Mouse (Mus musculus): ENCODE results near the gene Mst1. TPM values are rescaled to one million over a fixed set of nuclear protein-coding genes. Genes with fewer than 3 reads are reported as not detected.

The Mst1 gene
- polyA plus RNA-seq, 1 experiment: 3.5 TPM

- no peak for DNase-seq
- H3K4me1 ChIP-seq (replicated peaks; ENCODE audit: control insufficient read depth, insufficient read depth, low read length): peaks cover 36% of the 10 kb centered on the region
- no peaks in the 10 kb centered on the region for H3K27me3 ChIP-seq (ENCODE audit: control insufficient read depth, insufficient read depth, low read length)
- 76% methylated on average over 17 of the region's 17 CpGs for WGBS
- peak overlapping the region; percentile 45 for H3K4me3 ChIP-seq (ENCODE audit: control insufficient read depth, insufficient read depth, low read length)
- TF ChIP-seq CTCF (IDR thresholded peaks at IDR 0.05; ENCODE audit: borderline replicate concordance, control insufficient read depth, extremely low read depth, insufficient read depth, low read length, poor library complexity) (0 out of 2 replicates have a peak, but pooled peaks have one; percentile 11), POLR2A (IDR thresholded peaks at IDR 0.05; ENCODE audit: control insufficient read depth, extremely low read depth, insufficient read depth, low read length, poor library complexity) (no peak)
- no peak overlapping the region for H3K27ac ChIP-seq (ENCODE audit: control insufficient read depth, insufficient read depth, low read length)
- H3K36me3 ChIP-seq (ENCODE audit: control insufficient read depth, insufficient read depth, low read length): no peaks in the 10 kb centered on the region
Observed at GRCm38 (mm10) chr9:108111593-108112121, 31.4 kb downstream of the Mst1 start.

DNA sequence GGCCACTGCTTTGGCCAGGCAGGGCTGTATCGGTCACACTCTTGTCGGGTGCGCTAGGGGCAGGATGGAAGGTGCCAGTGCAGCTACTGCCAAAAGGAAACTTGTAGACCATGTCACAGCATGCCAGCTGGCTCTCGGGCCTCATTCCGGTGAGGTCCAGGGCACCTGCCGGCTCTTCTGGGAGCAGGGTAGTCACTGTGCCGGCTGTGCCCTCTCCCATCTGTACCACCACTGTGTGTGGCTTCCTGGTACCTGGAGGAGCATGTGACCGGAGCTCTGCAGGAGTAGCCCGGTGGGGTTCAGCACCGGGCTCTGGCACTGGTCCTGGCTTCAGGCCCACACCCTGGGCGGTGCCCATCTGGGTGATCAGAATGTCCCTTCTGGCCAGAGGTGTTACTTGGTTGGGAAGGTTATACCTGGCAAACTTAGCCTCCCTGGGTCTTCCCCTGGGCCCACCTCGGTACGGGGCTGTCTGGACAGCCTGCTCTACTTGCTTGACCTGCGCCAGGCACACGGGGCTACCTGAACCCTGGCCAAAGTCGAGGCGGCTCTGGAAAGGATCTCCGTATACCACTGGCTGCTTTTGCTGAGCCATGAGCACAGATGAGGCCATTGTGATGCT, 32.6 kb downstream of the Mst1 start:
- H3K4me1 ChIP-seq (replicated peaks; ENCODE audit: control insufficient read depth, insufficient read depth, low read length): peaks cover 36% of the 10 kb centered on the region
- WGBS: 97% methylated on average over 18 of the region's 18 CpGs
- H3K4me3 ChIP-seq (ENCODE audit: control insufficient read depth, insufficient read depth, low read length): no peak overlapping the region
- no peak overlapping the region for H3K27ac ChIP-seq (ENCODE audit: control insufficient read depth, insufficient read depth, low read length)
- TF ChIP-seq POLR2A (IDR thresholded peaks at IDR 0.05; ENCODE audit: control insufficient read depth, extremely low read depth, insufficient read depth, low read length, poor library complexity): no peak
- no peak for TF ChIP-seq CTCF (IDR thresholded peaks at IDR 0.05; ENCODE audit: borderline replicate concordance, control insufficient read depth, extremely low read depth, insufficient read depth, low read length, poor library complexity)
- no peaks in the 10 kb centered on the region for H3K36me3 ChIP-seq (ENCODE audit: control insufficient read depth, insufficient read depth, low read length)
- no peaks in the 10 kb centered on the region for H3K27me3 ChIP-seq (ENCODE audit: control insufficient read depth, insufficient read depth, low read length)
- DNase-seq: no peak

DNA sequence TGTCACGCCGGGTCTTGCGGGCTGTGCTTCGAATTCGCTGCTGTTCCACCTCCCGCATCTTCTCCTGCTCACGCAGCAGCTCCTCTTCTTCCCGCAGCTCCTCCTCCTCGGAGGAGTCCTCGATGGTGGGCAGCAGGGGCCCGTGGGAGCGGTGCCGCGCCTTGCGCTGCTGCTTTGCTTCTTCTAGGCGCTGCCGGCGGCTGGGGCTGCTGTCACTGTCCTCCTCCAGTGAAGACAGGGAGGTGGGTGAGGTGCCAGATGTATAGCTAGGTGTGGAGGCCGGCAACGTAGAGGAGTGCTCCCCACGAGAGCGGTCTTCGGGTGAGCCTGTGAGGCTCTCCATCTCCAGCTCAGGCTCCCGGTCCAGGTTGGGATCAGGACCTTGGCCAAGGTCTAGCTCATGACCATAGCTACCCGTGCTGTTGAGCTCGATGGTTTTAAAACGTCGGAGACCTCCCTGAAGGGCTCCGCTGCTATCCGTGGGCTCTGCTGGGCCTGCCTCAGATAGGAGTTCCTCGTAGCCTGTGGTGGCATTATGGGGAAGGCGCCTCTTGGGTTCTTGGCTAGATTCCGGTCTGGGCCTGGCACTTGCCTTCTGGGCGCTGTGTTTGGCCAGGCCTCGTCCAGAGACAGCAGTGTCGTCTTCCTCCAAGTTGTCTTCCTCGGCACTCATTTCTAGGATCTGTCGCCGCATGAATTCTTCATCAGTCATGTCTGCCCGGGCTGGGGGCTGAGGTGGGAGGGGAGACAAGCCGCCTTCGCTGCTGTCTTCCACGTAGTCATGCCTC, 35.2 kb downstream of the Mst1 start:
- 94% methylated on average over 43 of the region's 43 CpGs for WGBS
- no peak for DNase-seq
- H3K27me3 ChIP-seq (ENCODE audit: control insufficient read depth, insufficient read depth, low read length): no peaks in the 10 kb centered on the region
- TF ChIP-seq CTCF (IDR thresholded peaks at IDR 0.05; ENCODE audit: borderline replicate concordance, control insufficient read depth, extremely low read depth, insufficient read depth, low read length, poor library complexity): no peak
- no peak for TF ChIP-seq POLR2A (IDR thresholded peaks at IDR 0.05; ENCODE audit: control insufficient read depth, extremely low read depth, insufficient read depth, low read length, poor library complexity)
- no peak overlapping the region for H3K4me3 ChIP-seq (ENCODE audit: control insufficient read depth, insufficient read depth, low read length)
- H3K36me3 ChIP-seq (ENCODE audit: control insufficient read depth, insufficient read depth, low read length): no peaks in the 10 kb centered on the region
- H3K4me1 ChIP-seq (replicated peaks; ENCODE audit: control insufficient read depth, insufficient read depth, low read length): peaks cover 13% of the 10 kb centered on the region
- H3K27ac ChIP-seq (ENCODE audit: control insufficient read depth, insufficient read depth, low read length): no peak overlapping the region

- no peaks in the 10 kb centered on the region for H3K36me3 ChIP-seq (ENCODE audit: control insufficient read depth, insufficient read depth, low read length)
- no peaks in the 10 kb centered on the region for H3K27me3 ChIP-seq (ENCODE audit: control insufficient read depth, insufficient read depth, low read length)
- WGBS: 78% methylated on average over 4 of the region's 4 CpGs
- no peak for TF ChIP-seq POLR2A (IDR thresholded peaks at IDR 0.05; ENCODE audit: control insufficient read depth, extremely low read depth, insufficient read depth, low read length, poor library complexity)
- TF ChIP-seq CTCF (IDR thresholded peaks at IDR 0.05; ENCODE audit: borderline replicate concordance, control insufficient read depth, extremely low read depth, insufficient read depth, low read length, poor library complexity): no peak
- DNase-seq: no peak
- no peaks in the 10 kb centered on the region for H3K4me1 ChIP-seq (replicated peaks; ENCODE audit: control insufficient read depth, insufficient read depth, low read length)
- no peak overlapping the region for H3K27ac ChIP-seq (ENCODE audit: control insufficient read depth, insufficient read depth, low read length)
- no peak overlapping the region for H3K4me3 ChIP-seq (ENCODE audit: control insufficient read depth, insufficient read depth, low read length)
Observed at GRCm38 (mm10) chr9:108117143-108117542, 36.9 kb downstream of the Mst1 start.

DNA sequence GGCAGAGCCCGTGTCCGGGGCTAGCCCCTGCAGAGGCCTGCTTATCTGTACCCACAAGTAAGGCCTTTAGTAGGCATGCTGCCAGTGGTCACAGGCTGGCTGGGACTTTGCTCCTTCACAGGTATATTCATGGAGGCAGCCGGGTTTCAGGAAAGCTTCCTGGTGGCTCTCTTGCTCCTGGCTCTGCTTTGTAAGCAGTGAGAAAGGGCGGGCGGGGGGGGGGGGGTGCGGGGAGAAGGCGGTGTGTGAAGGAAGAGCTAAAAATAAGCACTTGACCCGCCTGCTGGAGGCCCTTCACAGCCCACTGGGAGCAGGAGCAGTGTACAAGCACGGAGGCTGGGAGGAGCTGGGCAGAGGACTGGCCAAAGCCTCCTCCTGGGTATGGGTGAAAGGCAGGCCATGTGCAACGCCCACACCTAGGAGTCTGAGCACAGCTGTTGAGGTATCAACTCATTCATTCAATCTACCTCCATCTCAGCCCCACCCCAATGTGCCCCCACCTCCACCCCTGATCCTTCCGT, 39.7 kb downstream of the Mst1 start:
- Histone ChIP-seq H3K36me3 (ENCODE audit: control insufficient read depth, insufficient read depth, low read length) (no peaks in the 10 kb centered on the region), H3K4me1 (replicated peaks; ENCODE audit: control insufficient read depth, insufficient read depth, low read length) (no peaks in the 10 kb centered on the region), H3K27me3 (ENCODE audit: control insufficient read depth, insufficient read depth, low read length) (no peaks in the 10 kb centered on the region), H3K4me3 (ENCODE audit: control insufficient read depth, insufficient read depth, low read length) (no peak overlapping the region), H3K27ac (ENCODE audit: control insufficient read depth, insufficient read depth, low read length) (no peak overlapping the region)
- 61% methylated on average over 11 of the region's 11 CpGs for WGBS
- no peak for DNase-seq
- no peak for TF ChIP-seq POLR2A (IDR thresholded peaks at IDR 0.05; ENCODE audit: control insufficient read depth, extremely low read depth, insufficient read depth, low read length, poor library complexity)
- no peak for TF ChIP-seq CTCF (IDR thresholded peaks at IDR 0.05; ENCODE audit: borderline replicate concordance, control insufficient read depth, extremely low read depth, insufficient read depth, low read length, poor library complexity)

DNA sequence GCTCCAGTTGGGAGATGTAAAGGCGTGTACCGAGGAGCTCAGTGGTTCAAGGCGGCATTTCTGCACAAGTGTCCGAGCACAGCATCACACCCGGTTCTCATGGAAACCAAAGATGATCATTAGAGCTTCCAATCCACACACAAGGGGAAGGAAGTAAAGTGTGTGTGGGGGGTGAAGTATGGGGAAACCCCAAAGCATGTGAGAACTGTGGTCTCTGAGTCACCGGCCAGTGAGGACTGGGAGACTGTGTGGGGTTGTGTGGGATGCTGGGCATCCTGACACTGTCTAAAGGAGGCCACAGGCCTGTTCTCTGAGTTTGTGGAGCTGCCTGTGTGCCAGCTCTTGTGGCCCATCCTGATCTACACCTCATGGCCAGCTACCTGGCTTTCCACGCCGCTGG, 40.4 kb downstream of the Mst1 start:
- no peaks in the 10 kb centered on the region for H3K4me1 ChIP-seq (replicated peaks; ENCODE audit: control insufficient read depth, insufficient read depth, low read length)
- no peaks in the 10 kb centered on the region for H3K36me3 ChIP-seq (ENCODE audit: control insufficient read depth, insufficient read depth, low read length)
- DNase-seq: no peak
- no peak overlapping the region for H3K4me3 ChIP-seq (ENCODE audit: control insufficient read depth, insufficient read depth, low read length)
- 65% methylated on average over 8 of the region's 8 CpGs for WGBS
- TF ChIP-seq CTCF (IDR thresholded peaks at IDR 0.05; ENCODE audit: borderline replicate concordance, control insufficient read depth, extremely low read depth, insufficient read depth, low read length, poor library complexity): no peak
- TF ChIP-seq POLR2A (IDR thresholded peaks at IDR 0.05; ENCODE audit: control insufficient read depth, extremely low read depth, insufficient read depth, low read length, poor library complexity): no peak
- no peak overlapping the region for H3K27ac ChIP-seq (ENCODE audit: control insufficient read depth, insufficient read depth, low read length)
- H3K27me3 ChIP-seq (ENCODE audit: control insufficient read depth, insufficient read depth, low read length): no peaks in the 10 kb centered on the region

Measured in thymus, adult 2 months (tissue).